Mouse (Mus musculus) forebrain, embryonic 11.5 days (tissue): ENCODE measurements around the gene Jade2. TPM values are rescaled to one million over a fixed set of nuclear protein-coding genes. Genes with fewer than 3 reads are reported as not detected.

Experiments used
- ATAC-seq: fragments of 200-750 bp; cut with Nextera tagmentation; replicated peaks from 2 replicates; pipeline ENCODE4 v1.8.0; 2017; ENCODE audit warnings: moderate TSS enrichment; ENCODE audit not compliant: low FRiP score
- DNase-seq: peaks from one replicate; pipeline ENCODE4 v3.0.0-alpha.2; 2017; ENCODE audit warnings: low spot score
- H3K27ac ChIP-seq: fragments of 300-500 bp; sonication (generic); 2 replicates; pipeline ENCODE4 v1.5.1; 2014; ENCODE audit warnings: low read depth, low read length
- H3K27me3 ChIP-seq: fragments of 300-500 bp; sonication (generic); 2 replicates; pipeline ENCODE4 v1.6.1; 2014; ENCODE audit warnings: mild to moderate bottlenecking, low read length, mixed read lengths; ENCODE audit not compliant: control insufficient read depth, insufficient read depth
- H3K36me3 ChIP-seq: fragments of 300-500 bp; sonication (generic); 2 replicates; pipeline ENCODE4 v1.6.1; 2014; ENCODE audit warnings: mild to moderate bottlenecking, low read length, moderate library complexity, mixed read lengths; ENCODE audit not compliant: control insufficient read depth, insufficient read depth
- H3K4me1 ChIP-seq: fragments of 300-500 bp; sonication (generic); replicated peaks from 2 replicates; pipeline ENCODE4 v1.6.1; 2014; ENCODE audit warnings: low read length, mixed read lengths; ENCODE audit not compliant: control insufficient read depth, insufficient read depth
- H3K4me2 ChIP-seq: fragments of 300-500 bp; sonication (generic); 2 replicates; pipeline ENCODE4 v1.6.1; 2014; ENCODE audit warnings: low read depth, mild to moderate bottlenecking, low read length, moderate library complexity, mixed read lengths; ENCODE audit not compliant: severe bottlenecking
- H3K4me3 ChIP-seq: fragments of 300-500 bp; sonication (generic); 2 replicates; pipeline ENCODE4 v1.5.1; 2014; ENCODE audit warnings: low read depth, low read length
- H3K9ac ChIP-seq: fragments of 300-500 bp; sonication (generic); 2 replicates; pipeline ENCODE4 v1.6.1; 2014; ENCODE audit warnings: low read length
- H3K9me3 ChIP-seq: fragments of 300-500 bp; sonication (generic); 2 replicates; pipeline ENCODE4 v1.6.1; 2016; ENCODE audit warnings: low read length, mixed read lengths; ENCODE audit not compliant: control insufficient read depth
- WGBS: fragments of 180-500 bp; shearing (Covaris S2); extraction: QIAGEN DNeasy Blood & Tissue Kit; methylation state at CpG from one replicate; pipeline ENCODE4 v1.1.7; 2014; 5-methylcytosine and 5-hydroxymethylcytosine counted together
- polyA plus RNA-seq: library from polyadenylated mRNA; unstranded; fragments of >200 nt; fragmentation: Nextera tagmentation; extraction: Ambion mirVana; gene quantifications from 2 replicates; pipeline ENCODE4 v1.2.1, GENCODE M21; 2014

The Jade2 gene
- polyA plus RNA-seq, result 0.29 and 0.55 TPM in 2 replicates

DNA sequence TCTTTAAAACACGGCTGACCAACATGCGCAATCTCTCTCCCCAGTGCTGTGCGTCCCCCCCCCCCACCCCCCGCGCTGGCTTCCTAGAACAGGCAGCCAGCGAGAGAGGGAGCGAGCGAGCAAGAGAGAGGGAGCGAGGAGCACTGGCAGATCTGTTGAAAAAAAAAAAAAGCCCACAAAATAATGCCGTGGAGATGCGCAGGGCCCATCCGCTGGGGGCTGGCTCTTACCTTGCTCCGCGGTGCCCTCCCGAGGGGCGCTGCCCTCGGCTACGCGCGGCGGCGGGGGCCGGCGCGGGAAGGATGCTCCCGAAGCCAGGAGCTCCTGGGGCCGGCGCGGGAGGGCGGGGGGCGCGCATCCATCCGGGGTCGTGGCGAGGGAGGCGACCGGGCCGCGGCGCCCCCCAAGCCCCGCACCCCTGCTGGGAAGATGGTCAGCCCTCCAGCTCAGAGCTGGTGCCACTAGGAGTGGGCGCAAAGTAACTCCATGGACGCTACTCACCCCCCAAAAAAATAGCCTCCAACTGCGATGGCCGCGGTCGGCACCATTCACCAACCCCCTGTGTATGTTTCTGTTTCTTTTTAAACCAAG lies at the start of gene Jade2:
Gene Jade2, minus strand, starts transcription at position 573 of the 591 bp plus-strand sequence.
- Histone ChIP-seq H3K27me3 (peaks cover 20% of the 10 kb centered on the region), H3K27ac (no peak within 1 kb of the TSS), H3K4me1 (peaks cover 19% of the 10 kb centered on the region), H3K9ac (peak within 1 kb of the TSS; percentile 67), H3K36me3 (no peaks in the 10 kb centered on the region), H3K4me3 (peak within 1 kb of the TSS; percentile 61), H3K4me2 (peak within 1 kb of the TSS; percentile 100), H3K9me3 (no peaks in the 10 kb centered on the region)
- DNase-seq (peak; percentile 72), ATAC-seq (no peak)
- 0% methylated on average over 43 of the region's 47 CpGs for WGBS

DNA sequence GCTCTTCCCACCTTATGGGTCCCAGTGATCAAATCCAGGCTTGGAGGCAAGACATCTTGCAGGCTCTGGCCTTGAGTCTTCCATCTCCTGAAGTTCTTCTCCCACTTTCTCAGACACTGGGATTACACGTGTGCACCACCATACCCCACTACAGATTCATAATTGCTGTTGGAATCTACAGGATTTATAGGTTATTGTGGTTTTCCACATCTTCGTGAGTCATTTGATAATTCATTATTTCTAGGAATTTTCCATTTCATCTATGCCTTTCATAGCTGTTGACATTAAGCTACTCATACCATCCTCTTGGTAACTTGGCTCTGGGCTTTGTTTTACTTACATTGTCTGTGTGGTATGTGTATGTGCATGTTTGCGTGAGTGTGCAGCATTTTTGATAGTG lies 46.8 kb upstream of the Jade2 start:
- Histone ChIP-seq H3K36me3 (no peaks in the 10 kb centered on the region), H3K4me1 (no peaks in the 10 kb centered on the region), H3K27ac (no peak overlapping the region), H3K27me3 (no peaks in the 10 kb centered on the region), H3K9ac (no peak overlapping the region), H3K4me2 (no peak overlapping the region), H3K4me3 (no peak overlapping the region), H3K9me3 (no peaks in the 10 kb centered on the region)
- ATAC-seq (no peak), DNase-seq (no peak)
- WGBS, result 93% methylated on average over 3 of the region's 3 CpGs

DNA sequence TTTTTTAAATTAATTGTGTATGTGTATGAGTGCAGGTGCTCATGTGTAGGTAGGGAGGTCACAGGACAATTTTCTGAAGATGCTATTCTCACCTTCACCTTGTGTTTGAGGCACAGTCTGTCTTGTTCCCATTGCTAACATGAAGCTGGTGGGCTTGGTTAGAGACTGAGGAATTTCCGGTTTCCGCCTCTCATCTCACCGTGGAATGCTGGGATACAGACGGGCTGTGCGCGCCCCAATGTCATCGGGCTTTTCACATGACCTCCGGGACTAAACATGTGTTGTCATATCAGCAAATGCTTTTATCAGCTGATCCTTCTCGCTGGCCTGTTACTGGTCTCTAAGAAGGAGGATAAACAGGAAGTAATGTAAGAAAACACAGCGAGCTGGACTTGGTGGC lies 42.2 kb upstream of the Jade2 start:
- ATAC-seq (no peak), DNase-seq (no peak)
- no peaks in the 10 kb centered on the region for H3K36me3 ChIP-seq
- H3K4me1 ChIP-seq, result no peaks in the 10 kb centered on the region
- no peak overlapping the region for H3K9ac ChIP-seq
- WGBS, result 95% methylated on average over 10 of the region's 10 CpGs
- H3K27me3 ChIP-seq, result no peaks in the 10 kb centered on the region
- H3K4me2 ChIP-seq, result no peak overlapping the region
- no peak overlapping the region for H3K27ac ChIP-seq
- H3K9me3 ChIP-seq, result no peaks in the 10 kb centered on the region
- H3K4me3 ChIP-seq, result no peak overlapping the region

DNA sequence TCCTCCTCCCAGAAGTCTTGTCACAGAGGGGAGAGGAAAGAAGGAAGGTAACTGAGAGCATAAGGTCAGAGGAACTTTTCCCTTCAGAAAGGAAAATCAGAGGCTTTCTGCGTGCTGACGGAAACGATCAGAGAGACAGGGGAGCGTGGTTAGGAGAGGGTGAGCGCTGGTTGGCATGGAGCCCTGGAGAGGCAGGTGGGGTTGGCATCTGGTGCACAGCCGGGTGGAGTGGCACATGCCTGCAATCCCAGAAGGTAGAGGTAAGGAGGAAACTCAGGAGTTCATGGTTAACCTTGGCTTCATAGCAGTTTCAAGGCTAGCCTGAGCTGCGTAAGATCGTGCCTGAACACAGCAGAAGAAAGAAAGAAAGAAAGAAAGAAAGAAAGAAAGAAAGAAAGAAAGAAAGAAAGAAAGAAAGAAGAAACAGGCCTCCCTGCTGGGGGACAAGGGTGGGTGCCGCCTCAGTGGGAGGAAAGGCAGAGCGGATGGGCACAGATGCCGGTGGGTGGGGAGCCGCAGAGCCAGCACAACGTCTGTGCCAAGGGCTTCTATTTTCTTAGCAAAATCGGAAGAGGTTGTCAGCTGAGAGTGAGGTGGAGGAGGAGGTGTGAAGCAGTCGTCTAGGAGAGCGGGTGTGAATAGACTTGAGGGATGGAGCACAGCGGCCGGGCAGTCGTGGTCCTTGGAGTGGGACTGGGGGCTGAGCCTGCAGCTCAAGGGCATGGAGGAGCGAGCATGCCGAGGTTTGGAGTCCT lies 41.0 kb upstream of the Jade2 start:
- no peaks in the 10 kb centered on the region for H3K9me3 ChIP-seq
- 74% methylated on average over 21 of the region's 21 CpGs for WGBS
- no peak overlapping the region for H3K27ac ChIP-seq
- H3K9ac ChIP-seq, result no peak overlapping the region
- H3K27me3 ChIP-seq, result no peaks in the 10 kb centered on the region
- no peak overlapping the region for H3K4me3 ChIP-seq
- no peak overlapping the region for H3K4me2 ChIP-seq
- DNase-seq (no peak), ATAC-seq (no peak)
- no peaks in the 10 kb centered on the region for H3K36me3 ChIP-seq
- no peaks in the 10 kb centered on the region for H3K4me1 ChIP-seq

DNA sequence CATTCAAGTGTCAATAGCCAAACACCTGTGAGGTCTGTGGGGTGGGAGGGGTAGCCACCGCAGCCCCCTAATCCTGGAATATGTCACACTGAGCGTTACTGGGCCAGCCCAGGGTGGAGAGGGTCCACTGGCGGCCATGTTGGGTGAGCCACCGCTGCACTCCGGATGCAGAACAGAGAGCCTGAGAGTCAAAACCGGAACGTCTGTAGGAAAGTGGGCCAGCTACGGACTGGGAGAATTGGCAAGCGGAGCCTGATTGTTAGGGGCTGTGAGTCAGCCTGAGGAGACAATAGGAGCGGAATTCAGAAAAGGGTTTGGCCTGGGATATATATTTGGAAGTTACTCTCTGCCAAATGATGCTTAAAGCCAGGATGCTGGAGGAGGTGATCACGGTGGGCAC lies 39.9 kb upstream of the Jade2 start:
- H3K4me1 ChIP-seq, result no peaks in the 10 kb centered on the region
- 82% methylated on average over 11 of the region's 11 CpGs for WGBS
- H3K4me2 ChIP-seq, result no peak overlapping the region
- no peaks in the 10 kb centered on the region for H3K9me3 ChIP-seq
- no peak for ATAC-seq
- DNase-seq, result no peak
- no peak overlapping the region for H3K9ac ChIP-seq
- H3K4me3 ChIP-seq, result no peak overlapping the region
- no peaks in the 10 kb centered on the region for H3K27me3 ChIP-seq
- H3K27ac ChIP-seq, result no peak overlapping the region
- no peaks in the 10 kb centered on the region for H3K36me3 ChIP-seq

DNA sequence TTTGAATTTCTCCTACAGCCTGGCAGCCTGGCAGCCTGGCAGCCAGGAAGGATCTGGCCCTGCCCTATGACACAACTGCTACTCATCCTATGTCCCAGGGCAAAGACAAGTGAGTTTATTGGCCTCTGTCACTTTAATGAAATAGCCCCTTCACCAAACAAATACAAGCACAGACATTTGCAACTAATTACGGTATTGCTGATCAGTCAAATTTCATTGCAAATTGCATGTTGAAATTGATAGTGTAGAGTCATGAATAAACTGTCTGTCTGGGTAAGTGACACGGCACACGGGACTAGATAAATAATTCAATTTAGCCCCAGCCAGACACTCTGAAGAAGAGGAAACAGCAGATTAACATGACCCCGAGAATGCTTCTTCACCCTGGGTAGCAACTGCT lies 38.6 kb upstream of the Jade2 start:
- 56% methylated on average over 4 of the region's 4 CpGs for WGBS
- no peak for ATAC-seq

DNA sequence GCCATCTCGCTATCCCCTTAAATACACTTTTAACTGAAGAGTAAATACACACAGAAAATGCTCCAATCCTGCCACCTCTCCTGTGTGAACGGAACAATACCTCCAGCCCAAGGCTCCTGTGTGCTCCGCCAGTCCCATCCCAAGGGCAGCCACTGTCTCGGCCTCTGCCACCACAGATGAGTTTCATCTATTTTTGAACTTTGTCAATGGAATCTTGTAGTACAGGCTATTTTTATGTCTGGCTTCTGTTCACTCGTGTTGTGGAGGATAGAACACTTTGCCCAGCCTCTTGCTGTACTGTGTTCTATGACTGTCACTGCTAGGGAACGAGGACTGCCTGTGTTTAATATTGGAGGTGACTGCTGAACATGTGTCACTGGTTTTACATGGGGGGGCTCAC lies 28.2 kb upstream of the Jade2 start:
- Histone ChIP-seq H3K36me3 (no peaks in the 10 kb centered on the region), H3K9ac (no peak overlapping the region), H3K4me3 (no peak overlapping the region), H3K4me2 (no peak overlapping the region), H3K9me3 (no peaks in the 10 kb centered on the region), H3K27ac (no peak overlapping the region), H3K4me1 (no peaks in the 10 kb centered on the region), H3K27me3 (no peaks in the 10 kb centered on the region)
- 89% methylated on average over 6 of the region's 6 CpGs for WGBS
- DNase-seq, result no peak
- ATAC-seq, result no peak

More for the DNA sequence above, 38.6 kb upstream of the Jade2 start:
- H3K27me3 ChIP-seq, result no peaks in the 10 kb centered on the region
- no peaks in the 10 kb centered on the region for H3K4me1 ChIP-seq
- no peak for DNase-seq
- no peaks in the 10 kb centered on the region for H3K9me3 ChIP-seq
- H3K27ac ChIP-seq, result no peak overlapping the region
- H3K36me3 ChIP-seq, result no peaks in the 10 kb centered on the region
- no peak overlapping the region for H3K4me2 ChIP-seq
- no peak overlapping the region for H3K4me3 ChIP-seq
- no peak overlapping the region for H3K9ac ChIP-seq

DNA sequence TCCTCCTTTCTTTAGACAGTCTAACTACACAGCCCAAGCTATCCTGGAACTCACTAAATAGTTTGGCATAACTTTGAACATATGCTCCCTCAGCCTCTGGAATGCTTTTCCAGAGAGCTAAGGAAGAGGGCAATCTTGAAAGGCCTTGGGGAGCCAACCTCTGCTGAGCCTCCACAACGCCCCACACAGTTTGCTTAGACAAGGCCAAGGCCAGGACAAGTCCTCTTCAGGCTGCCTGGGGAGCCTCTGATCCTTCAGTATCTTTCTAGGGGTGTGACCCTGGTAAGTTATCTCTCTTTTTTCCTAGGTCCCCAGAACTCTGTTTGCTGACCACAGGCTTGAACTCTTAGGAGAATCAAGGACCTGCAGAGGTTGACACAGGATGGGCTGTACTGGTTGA lies 26.6 kb upstream of the Jade2 start:
- no peak for DNase-seq
- 50% methylated on average over 1 of the region's 1 CpGs for WGBS
- H3K27me3 ChIP-seq, result no peaks in the 10 kb centered on the region

DNA sequence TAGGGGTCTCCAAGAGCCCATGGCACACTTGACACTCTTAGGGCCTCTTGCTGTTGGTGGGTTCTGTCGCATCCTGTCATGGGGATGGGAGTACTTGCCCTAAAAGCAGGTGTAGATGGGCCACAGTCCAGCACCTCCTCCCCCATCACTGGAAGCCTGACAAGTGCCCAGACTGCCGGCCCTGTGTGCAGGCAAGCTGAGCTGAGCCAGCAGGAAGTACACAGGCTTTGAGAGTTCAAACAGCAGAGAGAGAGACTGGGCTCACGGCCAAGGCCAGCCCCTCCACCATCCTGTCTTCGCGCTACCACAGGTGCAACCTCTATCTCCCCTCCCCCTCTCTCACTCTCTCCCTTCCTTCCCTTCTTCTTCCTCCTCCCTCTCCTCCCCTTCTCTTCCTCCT lies 26.2 kb upstream of the Jade2 start:
- no peak overlapping the region for H3K4me3 ChIP-seq
- 59% methylated on average over 5 of the region's 5 CpGs for WGBS

More for the DNA sequence above, 26.6 kb upstream of the Jade2 start:
- Histone ChIP-seq H3K36me3 (no peaks in the 10 kb centered on the region), H3K4me3 (no peak overlapping the region), H3K27ac (no peak overlapping the region), H3K4me1 (no peaks in the 10 kb centered on the region), H3K4me2 (no peak overlapping the region), H3K9me3 (no peaks in the 10 kb centered on the region), H3K9ac (no peak overlapping the region)
- no peak for ATAC-seq

More for the DNA sequence above, 26.2 kb upstream of the Jade2 start:
- H3K36me3 ChIP-seq, result no peaks in the 10 kb centered on the region
- no peaks in the 10 kb centered on the region for H3K9me3 ChIP-seq
- no peaks in the 10 kb centered on the region for H3K27me3 ChIP-seq
- ATAC-seq (no peak), DNase-seq (no peak)
- no peaks in the 10 kb centered on the region for H3K4me1 ChIP-seq
- no peak overlapping the region for H3K9ac ChIP-seq
- no peak overlapping the region for H3K27ac ChIP-seq
- H3K4me2 ChIP-seq, result no peak overlapping the region
